Mouse (Mus musculus) gastrocnemius, postnatal 4 days (tissue): Measurements from ENCODE around the gene Zkscan2. TPM values are rescaled to one million over a fixed set of nuclear protein-coding genes. Genes with fewer than 3 reads are reported as not detected.

Experiments used
- DNase-seq, 2 experiments: peaks; one replicate each; pipeline ENCODE4 v3.0.0; 2021 to 2022; ENCODE audit warnings: low spot score in 2 of 2, mixed read lengths in 2 of 2
- total RNA-seq, 2 experiments: library from RNA; stranded (reverse); gene quantifications; 2 replicates each; pipeline ENCODE4 v1.2.3; 2021

Zkscan2 gene
- total RNA-seq, 2 experiments from 2014 or later, result 1.2 to 1.3 TPM

DNA sequence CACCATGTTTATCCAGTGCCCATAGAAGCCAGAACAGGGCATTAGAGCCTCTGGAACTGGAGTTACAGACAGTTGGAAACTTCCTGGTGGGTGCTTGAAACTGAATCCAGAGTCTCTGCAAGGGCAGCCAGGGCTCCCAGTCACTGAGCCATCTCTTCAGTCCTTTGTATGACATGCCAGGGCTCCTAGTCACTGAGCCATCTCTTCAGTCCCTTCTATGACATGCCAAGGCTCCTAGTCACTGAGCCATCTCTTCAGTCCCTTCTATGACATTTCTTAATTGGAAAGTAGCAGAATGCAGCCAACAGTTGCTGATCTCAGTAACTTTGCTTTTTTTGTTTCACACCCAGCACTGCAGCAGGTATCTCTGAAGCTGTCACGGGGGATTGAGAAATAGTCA is 58.2 kb downstream of the Zkscan2 start:
- DNase-seq, result no peak

DNA sequence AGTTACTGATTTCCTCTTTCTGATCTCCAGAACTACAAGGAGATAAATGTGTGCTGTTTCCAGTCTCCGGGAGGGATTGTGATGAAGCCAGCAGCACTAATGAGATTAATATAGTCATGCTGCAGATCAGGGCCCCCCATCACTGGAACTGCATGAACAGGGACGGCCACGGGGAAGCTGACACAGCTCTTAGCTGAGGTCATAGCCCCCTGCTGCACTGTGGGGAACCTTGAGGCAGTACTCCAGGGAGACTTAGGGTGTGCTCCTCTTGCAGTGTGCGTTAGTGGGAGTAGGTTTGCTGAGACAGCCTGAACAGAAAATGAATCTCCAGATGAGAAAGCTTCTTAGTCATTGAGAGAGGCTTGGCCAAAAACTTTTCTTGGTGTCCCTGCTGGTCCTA is 69.0 kb downstream of the Zkscan2 start:
- no peak for DNase-seq

DNA sequence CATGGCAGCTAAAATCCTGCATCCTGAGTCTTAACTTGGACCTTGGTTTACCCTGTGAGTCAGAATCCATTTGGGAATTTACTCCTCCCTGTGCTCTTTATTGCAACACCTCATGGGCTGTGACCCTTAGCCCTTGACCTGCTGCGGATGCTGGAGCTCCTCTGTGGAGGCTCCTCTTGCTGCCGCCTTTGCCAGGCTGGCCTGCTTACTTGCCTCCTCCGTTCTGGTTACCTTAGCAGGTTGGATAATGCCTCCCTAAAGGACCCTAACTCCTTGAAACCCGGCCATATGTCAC is 69.9 kb downstream of the Zkscan2 start:
- no peak for DNase-seq

DNA sequence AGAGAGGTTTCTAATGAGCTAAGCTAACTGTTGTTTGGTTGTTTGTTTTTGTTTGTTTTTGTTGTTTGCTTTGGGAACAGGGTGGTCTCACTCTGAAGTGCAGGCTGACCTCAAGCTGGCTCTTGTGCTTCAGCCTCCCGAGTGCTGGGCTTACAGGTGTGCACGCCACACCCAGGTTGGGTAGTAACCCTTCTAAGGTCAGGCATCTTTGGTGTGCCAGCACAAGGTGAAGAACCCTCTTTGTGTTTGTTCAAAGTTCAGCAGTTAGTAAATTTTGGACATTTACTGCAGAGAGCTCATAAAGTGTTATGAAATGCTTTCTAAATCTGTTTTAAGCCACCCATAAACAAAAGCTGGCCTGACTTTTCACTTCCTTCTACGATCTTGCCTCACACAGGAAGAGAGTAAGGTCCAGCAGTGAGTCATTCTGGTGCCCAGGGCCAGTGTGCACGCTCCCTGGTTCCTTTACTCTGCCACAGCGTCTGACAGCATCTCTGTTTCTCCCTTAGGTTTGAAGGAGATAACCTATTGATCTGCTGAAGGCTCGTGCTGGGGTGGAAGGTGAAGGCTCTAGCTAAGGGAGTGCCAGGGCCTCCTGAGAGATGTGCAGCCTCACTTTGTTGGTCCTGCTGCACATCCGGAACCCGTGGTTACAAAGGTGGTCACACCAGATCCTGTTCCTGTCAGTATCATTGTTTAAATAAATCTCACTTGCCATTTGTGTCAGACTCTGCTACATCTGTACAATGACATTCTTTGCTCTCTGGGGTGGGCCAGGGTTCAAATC is 70.4 kb downstream of the Zkscan2 start:
- no peak for DNase-seq

Other genes starting within 250 kb of the Zkscan2 start
- gene Lcmt1, start 130.7 kb downstream of the Zkscan2 start, total RNA-seq, result 10 to 100 TPM; 28.9 to 32.6 TPM
- gene Arhgap17, start 130.5 kb downstream of the Zkscan2 start, total RNA-seq, result 10 to 100 TPM; 28.8 to 31.7 TPM
- under 1 TPM in 1 of 2 experiments, not detected in 1; 0.18 TPM for gene Aqp8, start 38.2 kb downstream of the Zkscan2 start, total RNA-seq